Mouse (Mus musculus) kidney, embryonic 14.5 days (tissue): ENCODE results near the gene Acin1. TPM values are rescaled to one million over a fixed set of nuclear protein-coding genes. Genes with fewer than 3 reads are reported as not detected.

Source experiments
- ATAC-seq: fragments of 200-750 bp; cut with Nextera tagmentation; 2 replicates; pipeline ENCODE4 v1.8.0; 2017; ENCODE audit warnings: moderate number of reproducible peaks, mild to moderate bottlenecking, moderate TSS enrichment, moderate library complexity; ENCODE audit not compliant: low FRiP score, low TSS enrichment
- H3K27ac ChIP-seq: fragments of 300-500 bp; sonication (generic); 2 replicates; pipeline ENCODE4 v1.5.1; 2014; ENCODE audit warnings: low read depth, mild to moderate bottlenecking, low read length, moderate library complexity, mixed read lengths
- H3K27me3 ChIP-seq: fragments of 300-500 bp; sonication (generic); 2 replicates; pipeline ENCODE4 v1.6.1; 2014; ENCODE audit warnings: mild to moderate bottlenecking, low read length; ENCODE audit not compliant: control insufficient read depth, insufficient read depth
- H3K36me3 ChIP-seq: fragments of 300-500 bp; sonication (generic); 2 replicates; pipeline ENCODE4 v1.6.1; 2014; ENCODE audit warnings: low read length, mixed read lengths; ENCODE audit not compliant: control insufficient read depth, insufficient read depth
- H3K4me1 ChIP-seq: fragments of 300-500 bp; sonication (generic); 2 replicates; pipeline ENCODE4 v1.6.1; 2014; ENCODE audit warnings: low read length, mixed read lengths; ENCODE audit not compliant: control insufficient read depth, insufficient read depth
- H3K4me2 ChIP-seq: fragments of 300-500 bp; sonication (generic); replicated peaks from 2 replicates; pipeline ENCODE4 v1.6.1; 2014; ENCODE audit warnings: low read depth, mild to moderate bottlenecking, low read length
- H3K4me3 ChIP-seq: fragments of 300-500 bp; sonication (generic); 2 replicates; pipeline ENCODE4 v1.5.1; 2014; ENCODE audit warnings: mild to moderate bottlenecking, low read length
- H3K9ac ChIP-seq: fragments of 300-500 bp; sonication (generic); 2 replicates; pipeline ENCODE4 v1.6.1; 2014; ENCODE audit warnings: low read depth, mild to moderate bottlenecking, low read length, moderate library complexity
- H3K9me3 ChIP-seq: fragments of 300-500 bp; sonication (generic); 2 replicates; pipeline ENCODE4 v1.6.1; 2016; ENCODE audit warnings: low read length; ENCODE audit not compliant: control insufficient read depth
- WGBS: fragments of 180-500 bp; shearing (Covaris S2); extraction: QIAGEN DNeasy Blood & Tissue Kit; methylation state at CpG from one replicate; pipeline ENCODE4 v1.1.7; 2014; 5-methylcytosine and 5-hydroxymethylcytosine counted together
- microRNA counts: library from miRNA; unstranded; fragments of <30 nt; microRNA quantifications from one replicate; lab custom pipeline; 2017
- microRNA-seq: library from miRNA; unstranded; fragments of <30 nt; microRNA quantifications from one replicate; pipeline ENCODE4, GENCODE M21; 2016
- polyA plus RNA-seq: library from polyadenylated mRNA; unstranded; fragments of >200 nt; fragmentation: Nextera tagmentation; extraction: Ambion mirVana; gene quantifications from 2 replicates; pipeline ENCODE4 v1.2.1, GENCODE M21; 2014

Acin1 gene
- polyA plus RNA-seq, 1 experiment from 2014 or later = 161 TPM

DNA sequence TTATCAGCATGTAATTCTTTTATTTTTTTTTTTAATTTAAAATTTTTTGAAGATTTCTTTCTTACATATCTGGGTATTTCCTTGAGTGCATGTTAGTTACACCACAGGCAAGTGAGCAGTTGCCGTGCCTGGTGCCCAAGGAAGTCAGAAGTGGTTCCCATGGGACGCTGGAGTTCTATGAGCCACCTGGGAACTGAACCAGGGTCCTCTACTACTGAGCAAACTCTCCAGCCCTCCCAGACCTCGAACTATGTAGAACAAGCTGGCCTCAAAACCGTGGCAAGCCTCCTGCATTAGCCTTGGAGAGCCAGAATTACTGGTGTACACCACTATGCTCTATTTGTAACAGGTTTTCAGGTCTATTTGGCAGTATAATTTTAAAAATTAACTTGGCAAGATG is 84.1 kb downstream of the Acin1 start:
- Histone ChIP-seq H3K4me2 (peak overlapping the region; percentile 49), H3K4me1 (peaks cover 15% of the 10 kb centered on the region; the same call in 1 of the 2 replicates), H3K9ac (peak overlapping the region; percentile 84; the same call in 1 of the 2 replicates), H3K9me3 (no peaks in the 10 kb centered on the region), H3K27ac (peak overlapping the region; percentile 95), H3K36me3 (no peaks in the 10 kb centered on the region), H3K27me3 (no peaks in the 10 kb centered on the region), H3K4me3 (peak overlapping the region; percentile 75)
- peak; percentile 14; the same call in 1 of the 2 replicates for ATAC-seq
- 46% methylated on average over 4 of the region's 4 CpGs for WGBS

DNA sequence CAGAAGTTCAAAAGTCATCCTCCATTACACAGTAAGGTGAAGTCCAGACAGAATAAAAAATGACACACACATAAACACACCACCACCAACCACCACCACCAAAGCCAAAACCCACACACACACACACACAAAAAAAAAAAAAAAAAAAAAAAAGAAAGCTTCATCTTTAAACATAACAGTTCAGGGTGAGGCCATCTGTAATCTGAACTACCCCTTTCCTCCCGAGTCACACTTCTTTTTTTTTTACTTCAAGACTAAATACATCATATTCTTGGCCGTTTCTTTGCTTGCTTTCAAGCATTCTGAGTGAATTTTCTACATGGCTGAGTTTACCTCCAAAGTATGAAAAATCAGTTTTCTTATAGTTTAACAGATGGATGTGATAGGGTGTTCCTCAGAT is 85.1 kb downstream of the Acin1 start:
- H3K4me2 ChIP-seq = no peak overlapping the region
- no peaks in the 10 kb centered on the region for H3K36me3 ChIP-seq
- H3K9ac ChIP-seq = no peak overlapping the region
- H3K4me1 ChIP-seq = peaks cover 15% of the 10 kb centered on the region; the same call in 1 of the 2 replicates
- 43% methylated on average over 2 of the region's 2 CpGs for WGBS
- H3K4me3 ChIP-seq = no peak overlapping the region
- H3K27me3 ChIP-seq = no peaks in the 10 kb centered on the region
- no peak overlapping the region for H3K27ac ChIP-seq
- H3K9me3 ChIP-seq = no peaks in the 10 kb centered on the region
- ATAC-seq = no peak

GRCm38 (mm10) chr14:54597084-54597483 is 89.6 kb downstream of the Acin1 start:
- 0 out of 2 replicates have a peak, but pooled peaks cover 5% of the 10 kb centered on the region for H3K9me3 ChIP-seq
- no peak overlapping the region for H3K4me3 ChIP-seq
- no peak overlapping the region for H3K4me2 ChIP-seq
- H3K4me1 ChIP-seq = peaks cover 14% of the 10 kb centered on the region
- WGBS = 83% methylated on average over 7 of the region's 7 CpGs
- no peaks in the 10 kb centered on the region for H3K27me3 ChIP-seq
- H3K36me3 ChIP-seq = peaks cover 6% of the 10 kb centered on the region; the same call in 1 of the 2 replicates
- no peak for ATAC-seq
- no peak overlapping the region for H3K27ac ChIP-seq
- no peak overlapping the region for H3K9ac ChIP-seq

DNA sequence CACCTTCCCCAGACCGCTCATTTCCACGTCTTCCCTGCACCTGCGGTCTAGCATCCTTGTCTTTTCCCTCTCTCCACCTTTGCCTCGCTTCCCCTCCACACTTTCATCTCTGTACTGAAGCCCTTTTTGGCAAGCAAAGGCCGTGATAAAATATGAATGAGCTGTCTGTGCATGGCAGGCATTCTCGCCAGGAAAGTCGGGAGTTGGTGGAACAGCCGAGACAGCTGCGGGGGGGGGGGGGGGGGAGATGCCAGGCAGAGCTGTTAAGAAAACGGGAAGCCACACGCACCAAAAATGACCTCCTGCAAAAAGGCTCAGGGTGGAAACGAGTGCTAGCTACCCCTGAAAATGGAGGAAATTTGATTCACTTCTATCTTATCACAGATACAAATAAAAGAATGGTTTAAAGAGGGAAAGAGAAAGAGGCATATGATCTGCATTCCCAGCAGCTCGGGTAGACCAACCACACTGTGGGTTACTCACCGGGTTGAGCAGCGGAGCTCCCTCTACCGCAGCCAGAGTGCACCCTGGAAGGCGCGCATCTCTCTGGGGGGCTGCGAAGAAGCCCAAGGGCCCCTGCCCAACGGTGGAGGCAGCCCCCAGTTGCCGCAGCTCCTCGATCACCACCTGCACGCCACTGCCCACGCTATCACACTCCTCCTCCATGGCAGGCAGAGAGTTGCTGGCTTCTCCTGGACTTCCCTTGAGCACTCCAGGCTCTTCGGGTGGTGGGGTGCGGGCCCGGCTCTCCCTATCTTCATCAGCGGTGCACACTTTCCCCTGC is 91.9 kb downstream of the Acin1 start:
- H3K9ac ChIP-seq = no peak overlapping the region
- H3K27me3 ChIP-seq = no peaks in the 10 kb centered on the region
- no peak overlapping the region for H3K4me2 ChIP-seq
- H3K9me3 ChIP-seq = 0 out of 2 replicates have a peak, but pooled peaks cover 5% of the 10 kb centered on the region
- ATAC-seq = no peak
- 77% methylated on average over 27 of the region's 28 CpGs for WGBS
- H3K4me3 ChIP-seq = no peak overlapping the region
- peaks cover 6% of the 10 kb centered on the region; the same call in 1 of the 2 replicates for H3K36me3 ChIP-seq
- H3K4me1 ChIP-seq = peaks cover 14% of the 10 kb centered on the region
- H3K27ac ChIP-seq = no peak overlapping the region

GRCm38 (mm10) chr14:54594055-54594454 is 92.7 kb downstream of the Acin1 start:
- H3K36me3 ChIP-seq = peaks cover 6% of the 10 kb centered on the region; the same call in 1 of the 2 replicates

GRCm38 (mm10) chr14:54592319-54592934 is 94.3 kb downstream of the Acin1 start:
- H3K27ac ChIP-seq = peak overlapping the region; percentile 90
- peak overlapping the region; percentile 31; the same call in 1 of the 2 replicates for H3K9ac ChIP-seq
- H3K4me3 ChIP-seq = no peak overlapping the region
- ATAC-seq = peak; percentile 86
- H3K4me1 ChIP-seq = peaks cover 14% of the 10 kb centered on the region
- no peaks in the 10 kb centered on the region for H3K27me3 ChIP-seq
- peaks cover 6% of the 10 kb centered on the region; the same call in 1 of the 2 replicates for H3K36me3 ChIP-seq
- 0 out of 2 replicates have a peak, but pooled peaks cover 5% of the 10 kb centered on the region for H3K9me3 ChIP-seq
- WGBS = 13% methylated on average over 10 of the region's 10 CpGs
- H3K4me2 ChIP-seq = no peak overlapping the region; the same call in 1 of the 2 replicates

More at GRCm38 (mm10) chr14:54594055-54594454, 92.7 kb downstream of the Acin1 start:
- H3K4me3 ChIP-seq = no peak overlapping the region
- ATAC-seq = no peak
- no peak overlapping the region for H3K9ac ChIP-seq
- 0 out of 2 replicates have a peak, but pooled peaks cover 5% of the 10 kb centered on the region for H3K9me3 ChIP-seq
- WGBS = 89% methylated on average over 3 of the region's 3 CpGs
- H3K27ac ChIP-seq = no peak overlapping the region
- H3K4me1 ChIP-seq = peaks cover 14% of the 10 kb centered on the region
- no peak overlapping the region for H3K4me2 ChIP-seq
- H3K27me3 ChIP-seq = no peaks in the 10 kb centered on the region

MicroRNAs encoded within 50 kb of the gene (microRNA counts, 519-probe panel; counts per million panel counts)
- microRNA mmu-miR-686 (lab: Ali Mortazavi, UCI) = not detected

Small RNA genes within 50 kb of the gene (microRNA-seq; reads per million reads assigned to microRNA genes)
- gene Mir686 (not detected), gene Mir6948 (not detected)

Other genes with a start within 250 kb of the Acin1 start
- gene Lrp10, start 222.8 kb downstream of the Acin1 start, polyA plus RNA-seq = 32.0 and 47.0 TPM in 2 replicates
- gene Rem2, start 210.8 kb downstream of the Acin1 start, polyA plus RNA-seq = 6.1 and 6.9 TPM in 2 replicates
- 87.5 and 108 TPM in 2 replicates for gene Prmt5, start 169.4 kb downstream of the Acin1 start, polyA plus RNA-seq
- gene Haus4, start 132.3 kb downstream of the Acin1 start, polyA plus RNA-seq = 56.3 and 60.9 TPM in 2 replicates
- 17.4 and 32.2 TPM in 2 replicates for gene Ajuba, start 109.4 kb downstream of the Acin1 start, polyA plus RNA-seq
- gene 4931414P19Rik, start 80.9 kb downstream of the Acin1 start, polyA plus RNA-seq = 5.7 and 7.7 TPM in 2 replicates
- 420 and 456 TPM in 2 replicates for gene Psmb5, start 68.9 kb downstream of the Acin1 start, polyA plus RNA-seq
- gene Psmb11, start 65.5 kb downstream of the Acin1 start, polyA plus RNA-seq = not detected in 2 replicates
- not detected in 2 replicates for gene Gm17606, start 46.0 kb downstream of the Acin1 start, polyA plus RNA-seq
- gene Cdh24, start 45.6 kb downstream of the Acin1 start, polyA plus RNA-seq = 5.0 and 5.7 TPM in 2 replicates
- gene 1700123O20Rik, start 715 bp downstream of the Acin1 start, polyA plus RNA-seq = 89.8 and 110 TPM in 2 replicates
- gene Gm29776, start 11.9 kb upstream of the Acin1 start, polyA plus RNA-seq = 0.08 and 0.16 TPM in 2 replicates
- gene Cebpe, start 25.2 kb upstream of the Acin1 start, polyA plus RNA-seq = not detected in 2 replicates
- 5.8 and 12.1 TPM in 2 replicates for gene Slc7a8, start 95.0 kb upstream of the Acin1 start, polyA plus RNA-seq
- gene Rnf212b, start 127.2 kb upstream of the Acin1 start, polyA plus RNA-seq = not detected in 2 replicates
- gene Homez, start 184.0 kb upstream of the Acin1 start, polyA plus RNA-seq = 10.3 and 19.1 TPM in 2 replicates
- 2.9 and 4.5 TPM in 2 replicates for gene Ppp1r3e, start 190.6 kb upstream of the Acin1 start, polyA plus RNA-seq
- 5.3 and 6.1 TPM in 2 replicates for gene Bcl2l2, start 196.4 kb upstream of the Acin1 start, polyA plus RNA-seq
- 0.44 TPM in 1 of 2 replicates, not detected in the other for gene Gm20521, start 196.5 kb upstream of the Acin1 start, polyA plus RNA-seq
- gene Pabpn1, start 205.6 kb upstream of the Acin1 start, polyA plus RNA-seq = 178 and 227 TPM in 2 replicates
- 41.0 and 58.9 TPM in 2 replicates for gene Slc22a17, start 226.2 kb upstream of the Acin1 start, polyA plus RNA-seq
- 26.2 and 33.8 TPM in 2 replicates for gene Efs, start 239.2 kb upstream of the Acin1 start, polyA plus RNA-seq
- 0.24 TPM in 1 of 2 replicates, not detected in the other for gene Il25, start 245.8 kb upstream of the Acin1 start, polyA plus RNA-seq
- 0.89 and 3.3 TPM in 2 replicates for gene Cmtm5, start 249.3 kb upstream of the Acin1 start, polyA plus RNA-seq